Mouse (Mus musculus) small intestine, adult 2 months (tissue): Measurements from ENCODE around the gene Cd38. TPM values are rescaled to one million over a fixed set of nuclear protein-coding genes. Genes with fewer than 3 reads are reported as not detected.
"Not testable (repeated sequence)": the region's sequence is repeated elsewhere in the genome, so short reads cannot be mapped to it uniquely, and the experiment has no call there.

Experiments used
- H3K27ac ChIP-seq: fragments of 200-500 bp; 2 replicates; pipeline ENCODE4 v1.5.1; 2012; ENCODE audit warnings: low read depth, low read length, control low read depth, inconsistent platforms; ENCODE audit not compliant: insufficient read depth
- H3K27me3 ChIP-seq: fragments of 200-500 bp; 2 replicates; pipeline ENCODE4 v1.6.1; 2012; ENCODE audit warnings: mild to moderate bottlenecking, moderate library complexity, low read length, inconsistent platforms; ENCODE audit not compliant: control insufficient read depth, insufficient read depth
- H3K36me3 ChIP-seq: fragments of 200-500 bp; 2 replicates; pipeline ENCODE4 v1.6.1; 2012; ENCODE audit warnings: mild to moderate bottlenecking, low read length, control low read depth, inconsistent platforms; ENCODE audit not compliant: control insufficient read depth, insufficient read depth
- H3K4me1 ChIP-seq: fragments of 200-500 bp; 2 replicates; pipeline ENCODE4 v1.6.1; 2012; ENCODE audit warnings: low read length, inconsistent platforms, mixed read lengths; ENCODE audit not compliant: control insufficient read depth, insufficient read depth, insufficient read length
- H3K4me3 ChIP-seq: fragments of 200-500 bp; 2 replicates; pipeline ENCODE4 v1.5.1; 2012; ENCODE audit warnings: low read depth, mild to moderate bottlenecking, control low read depth, inconsistent platforms, low read length, moderate library complexity
- CTCF ChIP-seq: fragments of 200-500 bp; IDR thresholded peaks from 2 replicates; pipeline ENCODE4 v1.5.1; 2012; ENCODE audit warnings: low read depth, mild to moderate bottlenecking, control low read depth, inconsistent platforms, low read length, moderate library complexity, mixed read lengths; ENCODE audit not compliant: insufficient replicate concordance, insufficient read length; ENCODE audit errors: extremely low read depth
- POLR2A ChIP-seq: fragments of 200-500 bp; IDR thresholded peaks from 2 replicates; pipeline ENCODE4 v1.6.1; 2012; ENCODE audit warnings: low read depth, mild to moderate bottlenecking, control low read depth, inconsistent platforms, low read length, moderate library complexity
- WGBS: fragments of 180-500 bp; shearing (Covaris S2); methylation state at CpG from one replicate; pipeline ENCODE4 v1.1.7; 2018; 5-methylcytosine and 5-hydroxymethylcytosine counted together
- polyA plus RNA-seq: library from polyadenylated mRNA; depleted of rRNA; stranded (reverse); fragments of >200 nt; gene quantifications from 2 replicates; pipeline ENCODE4 v1.2.3, GENCODE M21; 2012

Gene Cd38
- polyA plus RNA-seq, 1 experiment = 17.6 TPM

GRCm38 (mm10) chr5:43904685-43905084 lies 36.3 kb downstream of the Cd38 start:
- no peak overlapping the region for H3K4me3 ChIP-seq
- H3K36me3 ChIP-seq = peaks cover 49% of the 10 kb centered on the region
- 40% methylated on average over 3 of the region's 3 CpGs for WGBS
- H3K4me1 ChIP-seq = peaks cover 4% of the 10 kb centered on the region; the same call in 1 of the 2 replicates
- H3K27ac ChIP-seq = peak overlapping the region; percentile 20; the same call in 1 of the 2 replicates
- H3K27me3 ChIP-seq = no peaks in the 10 kb centered on the region
- TF ChIP-seq POLR2A (no peak), CTCF (no peak)

GRCm38 (mm10) chr5:43909213-43909612 lies 40.9 kb downstream of the Cd38 start:
- no peak for TF ChIP-seq POLR2A
- no peak for TF ChIP-seq CTCF
- Histone ChIP-seq H3K36me3 (peaks cover 28% of the 10 kb centered on the region), H3K4me1 (peaks cover 5% of the 10 kb centered on the region; the same call in 1 of the 2 replicates), H3K4me3 (no peak overlapping the region), H3K27ac (peak overlapping the region; percentile 82), H3K27me3 (no peaks in the 10 kb centered on the region)
- 25% methylated on average over 9 of the region's 9 CpGs for WGBS

- 86% methylated on average over 6 of the region's 6 CpGs for WGBS
- no peaks in the 10 kb centered on the region for H3K27me3 ChIP-seq
Observed at GRCm38 (mm10) chr5:43910006-43910405, 41.7 kb downstream of the Cd38 start.

GRCm38 (mm10) chr5:43912844-43913243 lies 44.5 kb downstream of the Cd38 start, which contains the start of gene Gm7879:
Gm7879 (plus strand) TSS chr5:43913144.
- WGBS = 88% methylated on average over 4 of the region's 4 CpGs
- not testable (repeated sequence) for H3K27me3 ChIP-seq, H3K27ac ChIP-seq, H3K4me1 ChIP-seq, H3K4me3 ChIP-seq
- H3K36me3 ChIP-seq = peaks cover 14% of the 10 kb centered on the region

More at GRCm38 (mm10) chr5:43910006-43910405, 41.7 kb downstream of the Cd38 start:
- H3K4me3 ChIP-seq = no peak overlapping the region
- TF ChIP-seq CTCF (no peak), POLR2A (no peak)
- peak overlapping the region; percentile 37 for H3K27ac ChIP-seq
- H3K4me1 ChIP-seq = peaks cover 5% of the 10 kb centered on the region; the same call in 1 of the 2 replicates
- peaks cover 28% of the 10 kb centered on the region for H3K36me3 ChIP-seq

- 62% methylated on average over 4 of the region's 4 CpGs for WGBS
- no peak overlapping the region for H3K27ac ChIP-seq
- no peak overlapping the region for H3K4me3 ChIP-seq
- H3K36me3 ChIP-seq = peaks cover 8% of the 10 kb centered on the region
- TF ChIP-seq CTCF (no peak), POLR2A (no peak)
- H3K27me3 ChIP-seq = no peaks in the 10 kb centered on the region
- H3K4me1 ChIP-seq = no peaks in the 10 kb centered on the region
Observed at GRCm38 (mm10) chr5:43915261-43915886, 47.0 kb downstream of the Cd38 start.

- WGBS = 93% methylated on average over 11 of the region's 11 CpGs
- H3K4me1 ChIP-seq = no peaks in the 10 kb centered on the region
Observed at GRCm38 (mm10) chr5:43921877-43922276, 53.5 kb downstream of the Cd38 start.

GRCm38 (mm10) chr5:43923933-43924332 lies 55.6 kb downstream of the Cd38 start:
- Histone ChIP-seq H3K4me3 (no peak overlapping the region), H3K4me1 (no peaks in the 10 kb centered on the region), H3K36me3 (no peaks in the 10 kb centered on the region), H3K27me3 (no peaks in the 10 kb centered on the region), H3K27ac (no peak overlapping the region)
- TF ChIP-seq POLR2A (no peak), CTCF (peak; percentile 82; the same call in 1 of the 2 replicates)
- WGBS = 28% methylated on average over 4 of the region's 4 CpGs

More at GRCm38 (mm10) chr5:43921877-43922276, 53.5 kb downstream of the Cd38 start:
- Histone ChIP-seq H3K27ac (no peak overlapping the region), H3K4me3 (no peak overlapping the region), H3K36me3 (no peaks in the 10 kb centered on the region), H3K27me3 (no peaks in the 10 kb centered on the region)
- TF ChIP-seq POLR2A (no peak), CTCF (no peak)

- no peaks in the 10 kb centered on the region for H3K4me1 ChIP-seq
- no peak overlapping the region for H3K4me3 ChIP-seq
- TF ChIP-seq CTCF = no peak
- TF ChIP-seq POLR2A = no peak
- no peak overlapping the region for H3K27ac ChIP-seq
- no peaks in the 10 kb centered on the region for H3K27me3 ChIP-seq
- H3K36me3 ChIP-seq = no peaks in the 10 kb centered on the region
Observed at GRCm38 (mm10) chr5:43927729-43928128, 59.4 kb downstream of the Cd38 start.
